Mouse (Mus musculus) bone marrow, adult 2 months (tissue): ENCODE results near the gene Cfap43.

Source experiments
- CTCF ChIP-seq: fragments of 200-500 bp; IDR thresholded peaks from 2 replicates; pipeline ENCODE4 v1.5.1; 2011; ENCODE audit warnings: low read length, control low read depth; ENCODE audit not compliant: control insufficient read depth, insufficient read depth
- POLR2A ChIP-seq: fragments of 200-500 bp; IDR thresholded peaks from 2 replicates; pipeline ENCODE4 v1.6.1; 2011; ENCODE audit warnings: low read depth, mild to moderate bottlenecking, control low read depth, low read length, borderline replicate concordance; ENCODE audit not compliant: control insufficient read depth

- no peak for TF ChIP-seq CTCF
- no peak for TF ChIP-seq POLR2A
These were observed 8.3 kb downstream of the Cfap43 start for GRCm38 (mm10) chr19:47910751-47911150.
